ENCODE assay signal across 12 mouse cellular contexts in the genomic region with DNA sequence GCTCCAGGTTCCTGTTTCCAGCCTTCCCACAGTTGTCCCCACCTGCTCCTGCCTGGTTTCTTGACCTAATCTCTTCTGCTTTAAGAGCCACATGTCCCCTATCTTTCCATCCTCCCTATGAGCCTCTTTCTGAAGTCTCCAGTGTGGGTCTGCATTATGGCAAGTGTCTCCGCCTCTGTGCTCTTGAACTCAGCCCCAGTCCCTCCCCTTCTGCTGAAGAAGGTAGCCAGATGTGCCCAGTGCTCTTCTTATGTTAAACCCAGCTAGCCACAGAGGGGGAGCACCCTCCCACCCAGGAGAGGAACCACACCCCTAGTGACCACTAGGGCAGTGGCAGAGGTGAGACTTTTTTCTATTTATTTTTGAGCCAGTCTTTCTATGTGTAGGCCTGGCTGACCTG.
"Had no signal": no experiment of that assay in that cellular context is flagged by ENCODE, and none has a peak within 500 bp of the region (broad histone marks: within the 10 kb centered on the region; RNA-seq: fewer than 3 reads in every experiment).

No protein-coding gene starts in this region.

- H3K9ac ChIP-seq: neural tube, embryonic 15.5 days had no signal

- H3K27ac ChIP-seq: midbrain, embryonic 10.5 days; neural tube, embryonic 15.5 days had no signal

- H3K4me2 ChIP-seq: neural tube, embryonic 15.5 days had no signal

- H3K4me3 ChIP-seq: midbrain, embryonic 10.5 days; myocyte; neural tube, embryonic 15.5 days had no signal

- H3K27me3 ChIP-seq: neural tube, embryonic 15.5 days had no signal

- ATAC-seq: intestine, postnatal 0 days had no signal

- H3K9me3 ChIP-seq: midbrain, embryonic 10.5 days; neural tube, embryonic 15.5 days had no signal

- H3K36me3 ChIP-seq: midbrain, embryonic 10.5 days; neural tube, embryonic 15.5 days had no signal

- DNase-seq: kidney, adult 8-10 months; kidney, postnatal 36 days; lung, postnatal 4 days; midbrain, embryonic 14.5 days; right cerebral cortex, adult 18-20 months; spleen, adult 18-20 months; thymus, adult 18-20 months; thymus, postnatal 25 days had no signal
